Mouse (Mus musculus): ENCODE data around the gene Ngef.
"Not testable (repeated sequence)": the region's sequence is repeated elsewhere in the genome, so short reads cannot be mapped to it uniquely, and the experiment has no call there.

Gene Ngef

GRCm38 (mm10) chr1:87475076-87475895, 98.4 kb downstream of the Ngef start:
- DNase-seq (ENCODE audit: low read depth): no peak

DNA sequence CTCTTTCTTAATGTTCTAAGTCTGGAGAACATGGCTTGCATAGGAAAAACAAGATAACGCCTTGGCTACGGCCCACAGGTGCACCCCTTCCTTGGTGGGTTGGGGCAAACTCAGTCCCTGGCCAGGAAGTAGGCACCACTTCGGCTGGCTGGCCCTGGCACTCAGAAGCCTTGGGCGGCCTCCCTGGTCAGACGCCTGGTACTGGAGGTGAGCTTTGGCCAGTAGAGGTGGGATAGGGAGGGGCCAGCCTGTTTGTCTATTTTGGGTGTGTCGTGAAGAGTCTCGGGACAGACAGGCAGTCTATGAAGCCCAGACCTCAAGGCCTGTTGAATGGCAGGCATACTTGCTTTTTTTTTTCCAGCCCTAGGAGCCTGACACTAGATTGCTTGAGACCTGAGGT, 101.1 kb downstream of the Ngef start:
- no peak for DNase-seq (ENCODE audit: low read depth)

GRCm38 (mm10) chr1:87471914-87472313, 101.8 kb downstream of the Ngef start:
- no peak for DNase-seq (ENCODE audit: low read depth)

DNA sequence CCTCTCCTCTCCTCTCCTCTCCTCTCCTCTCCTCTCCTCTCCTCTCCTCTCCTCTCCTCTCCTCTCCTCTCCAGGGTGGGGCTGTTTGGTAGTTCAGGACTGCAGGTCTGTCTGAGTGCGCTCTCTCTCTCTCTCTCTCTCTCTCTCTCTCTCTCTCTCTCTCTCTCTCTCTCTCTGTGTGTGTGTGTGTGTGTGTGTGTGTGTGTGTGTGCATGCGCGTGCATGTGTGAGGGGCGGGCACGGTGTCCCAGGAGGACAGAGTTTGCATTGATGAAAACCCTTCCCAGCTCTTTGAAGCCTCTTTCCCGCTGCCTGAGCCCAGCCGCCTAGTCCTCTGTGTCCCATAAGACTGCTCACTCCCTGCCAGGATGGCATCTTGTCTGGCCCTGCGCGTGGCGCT, 103.7 kb downstream of the Ngef start, which contains the start of gene Snorc:
Snorc (plus strand) TSS at position 301 of the 400 bp plus-strand sequence.
- DNase-seq (ENCODE audit: low read depth): not testable (repeated sequence)

DNA sequence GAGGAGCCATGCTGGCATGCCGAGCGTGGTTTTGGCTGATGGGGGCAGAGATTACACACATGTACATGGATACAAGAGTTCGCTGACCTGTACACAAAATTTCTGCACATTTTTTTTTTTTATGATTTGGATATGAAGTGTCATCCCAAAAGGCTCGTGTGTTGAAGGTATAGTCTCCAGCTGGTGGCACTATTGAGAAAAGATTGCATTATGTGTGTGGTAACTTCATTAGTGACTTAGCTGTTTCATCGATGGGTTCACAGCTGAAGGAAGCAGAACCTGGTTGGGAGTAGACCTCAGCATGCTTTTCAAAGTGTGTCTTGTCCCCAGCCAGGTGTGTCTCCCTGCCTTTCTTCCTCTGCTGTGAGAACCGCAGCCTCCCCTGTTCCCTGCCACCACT, 105.3 kb downstream of the Ngef start:
- DNase-seq (ENCODE audit: low read depth): no peak

DNA sequence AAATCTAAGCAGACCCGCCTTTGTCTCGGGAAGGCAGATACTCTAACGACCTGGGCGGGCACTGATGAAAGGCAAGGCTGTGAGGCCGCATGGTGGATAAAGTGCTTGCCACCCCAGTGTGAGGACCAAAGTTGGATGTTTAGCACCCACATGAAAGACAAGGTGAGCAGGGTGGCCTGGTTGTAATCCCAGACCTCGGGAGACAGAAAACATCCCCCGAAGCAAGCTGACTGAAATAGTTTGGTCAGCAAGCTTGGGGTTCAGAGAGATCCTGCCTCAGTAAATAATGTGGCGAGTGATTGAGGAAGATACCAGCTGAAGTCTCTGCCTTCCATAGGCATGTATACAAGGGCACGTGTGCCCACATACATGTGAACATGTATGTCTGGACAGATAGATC, 106.2 kb downstream of the Ngef start:
- DNase-seq (ENCODE audit: low read depth): no peak

DNA sequence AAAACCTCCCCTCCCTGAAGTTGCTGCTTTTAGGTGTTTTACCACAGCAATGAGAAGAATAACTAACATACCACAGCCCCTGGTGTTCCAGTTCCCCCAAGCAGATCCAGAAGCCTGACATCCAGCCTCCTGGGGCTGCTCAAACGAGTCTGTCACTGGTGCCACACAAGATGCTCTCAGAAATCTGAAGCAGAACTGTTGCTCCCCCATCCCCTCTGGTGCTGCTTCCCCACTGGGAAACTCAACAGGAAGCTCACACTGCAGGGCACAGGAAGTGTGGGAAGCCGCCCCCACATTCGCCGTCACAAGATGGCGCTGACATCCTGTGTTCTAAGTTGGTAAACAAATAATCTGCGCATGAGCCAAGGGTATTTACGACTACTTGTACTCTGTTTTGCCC, 113.8 kb downstream of the Ngef start:
- not testable (repeated sequence) for DNase-seq (ENCODE audit: low read depth)

- DNase-seq (ENCODE audit: low read depth): no peak
Observed at GRCm38 (mm10) chr1:87458045-87458444, 115.6 kb downstream of the Ngef start.

DNA sequence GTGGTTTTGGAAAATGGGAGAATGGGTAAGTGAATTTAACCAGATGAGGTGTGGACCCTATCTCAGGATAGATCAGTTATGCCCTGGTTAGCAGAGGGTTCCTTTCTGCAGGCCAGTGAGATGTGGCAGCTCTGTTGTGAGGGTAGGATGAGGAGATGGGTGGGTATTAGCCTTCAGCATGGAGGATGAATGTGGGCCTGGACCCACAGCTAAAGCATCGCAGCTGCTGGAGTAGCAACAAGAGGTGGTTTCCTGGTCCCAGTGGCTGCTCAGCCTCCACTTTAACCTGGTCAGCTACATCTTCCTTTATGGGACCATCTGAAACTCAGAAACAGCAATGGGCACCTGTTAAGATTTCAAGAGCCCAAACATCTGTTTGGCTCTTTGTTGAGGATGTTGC, 117.2 kb downstream of the Ngef start:
- DNase-seq (ENCODE audit: low read depth): no peak

DNA sequence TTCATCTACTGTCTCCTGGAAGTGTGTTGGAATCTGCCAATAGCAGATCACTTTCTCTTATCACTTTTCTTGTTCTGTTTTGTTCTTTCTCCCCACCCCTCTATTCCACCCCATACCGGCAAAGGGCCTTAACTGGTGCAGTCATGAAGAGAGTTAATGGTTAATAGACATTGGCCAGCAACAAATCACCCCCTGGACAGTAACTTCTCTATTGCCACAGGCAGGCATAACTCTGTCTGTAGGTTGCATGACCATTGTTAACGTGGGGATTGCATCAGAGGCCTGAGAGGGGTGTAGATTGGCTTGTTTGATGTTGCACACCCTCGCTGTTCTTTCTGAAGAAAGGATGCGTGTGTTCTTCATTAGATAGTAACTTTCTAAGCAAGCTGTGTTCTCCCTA, 124.2 kb downstream of the Ngef start:
- DNase-seq (ENCODE audit: low read depth): no peak

GRCm38 (mm10) chr1:87447183-87448104, 126.2 kb downstream of the Ngef start:
- DNase-seq (ENCODE audit: low read depth): peak; percentile 44

DNA sequence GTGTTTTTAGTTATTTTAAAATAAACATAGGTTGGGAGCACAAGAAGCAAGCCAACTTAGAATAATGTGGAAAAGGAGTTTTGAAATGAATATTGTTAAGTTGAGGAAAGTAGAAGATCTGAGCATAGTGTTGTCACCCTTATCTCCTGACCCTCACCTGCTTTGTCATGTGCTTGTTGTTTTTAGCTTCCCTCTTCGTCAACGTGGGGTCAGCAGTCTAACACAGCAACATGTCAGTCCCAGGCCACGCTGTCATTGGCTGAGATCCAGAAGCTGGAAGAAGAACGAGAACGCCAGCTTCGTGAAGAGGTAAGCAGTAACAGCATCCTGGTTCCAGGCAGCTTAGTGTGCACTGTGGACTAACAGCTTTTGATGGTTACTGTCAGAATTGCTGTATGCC, 137.1 kb downstream of the Ngef start:
- no peak for DNase-seq (ENCODE audit: low read depth)

DNA sequence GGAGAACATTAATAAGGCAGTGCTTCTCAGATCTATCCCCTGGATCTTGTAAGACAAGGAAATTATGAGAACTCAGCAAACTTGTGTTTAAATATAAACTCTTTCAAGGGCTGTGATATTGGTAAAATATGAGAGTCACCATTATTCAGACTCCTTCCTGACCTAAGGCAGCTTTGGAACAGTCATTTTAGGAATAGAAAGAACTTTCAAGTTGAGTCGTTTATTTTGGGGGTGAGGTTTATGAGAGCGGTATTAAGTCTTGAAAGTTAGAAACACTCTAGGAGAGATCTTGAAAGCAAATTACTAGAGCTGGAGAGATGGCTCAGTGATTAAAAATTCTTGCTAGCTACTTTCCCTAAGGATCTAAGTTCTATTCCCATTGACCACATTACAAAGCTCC, 138.5 kb downstream of the Ngef start:
- no peak for DNase-seq (ENCODE audit: low read depth)
